Mouse (Mus musculus) kidney, embryonic 16.5 days (tissue): Measurements from ENCODE around the gene Asic3. TPM values are rescaled to one million over a fixed set of nuclear protein-coding genes. Genes with fewer than 3 reads are reported as not detected.
A peak's percentile ranks its signal among the peaks of the same experiment; 100 is the strongest.

Source experiments
- ATAC-seq: fragments of 200-750 bp; cut with Nextera tagmentation; 2 replicates; pipeline ENCODE4 v1.8.0; 2017; ENCODE audit warnings: moderate TSS enrichment; ENCODE audit not compliant: low FRiP score, low TSS enrichment
- H3K27ac ChIP-seq: fragments of 300-500 bp; sonication (generic); 2 replicates; pipeline ENCODE4 v1.5.1; 2014; ENCODE audit warnings: low read length
- H3K27me3 ChIP-seq: fragments of 300-500 bp; sonication (generic); 2 replicates; pipeline ENCODE4 v1.6.1; 2014; ENCODE audit warnings: low read length, control low read depth, mixed read lengths; ENCODE audit not compliant: insufficient read depth
- H3K36me3 ChIP-seq: fragments of 300-500 bp; sonication (generic); 2 replicates; pipeline ENCODE4 v1.6.1; 2014; ENCODE audit warnings: low read length, control low read depth, mixed read lengths; ENCODE audit not compliant: insufficient read depth
- H3K4me1 ChIP-seq: fragments of 300-500 bp; sonication (generic); 2 replicates; pipeline ENCODE4 v1.6.1; 2014; ENCODE audit warnings: low read length, control low read depth, mixed read lengths; ENCODE audit not compliant: insufficient read depth
- H3K4me2 ChIP-seq: fragments of 300-500 bp; sonication (generic); replicated peaks from 2 replicates; pipeline ENCODE4 v1.6.1; 2014; ENCODE audit warnings: low read depth, low read length
- H3K4me3 ChIP-seq: fragments of 300-500 bp; sonication (generic); 2 replicates; pipeline ENCODE4 v1.5.1; 2014; ENCODE audit warnings: mild to moderate bottlenecking, low read length
- H3K9ac ChIP-seq: fragments of 300-500 bp; sonication (generic); replicated peaks from 2 replicates; pipeline ENCODE4 v1.6.1; 2014; ENCODE audit warnings: low read length
- H3K9me3 ChIP-seq: fragments of 300-500 bp; sonication (generic); 2 replicates; pipeline ENCODE4 v1.6.1; 2016; ENCODE audit warnings: low read length, control low read depth
- WGBS: fragments of 180-500 bp; shearing (Covaris S2); extraction: QIAGEN DNeasy Blood & Tissue Kit; methylation state at CpG from one replicate; pipeline ENCODE4 v1.1.7; 2014; 5-methylcytosine and 5-hydroxymethylcytosine counted together
- polyA plus RNA-seq: library from polyadenylated mRNA; unstranded; fragments of >200 nt; fragmentation: Nextera tagmentation; extraction: Ambion mirVana; gene quantifications from 2 replicates; pipeline ENCODE4 v1.2.1, GENCODE M21; 2015

Gene Asic3
- polyA plus RNA-seq, 1 experiment from 2014 or later: 0.40 TPM

DNA sequence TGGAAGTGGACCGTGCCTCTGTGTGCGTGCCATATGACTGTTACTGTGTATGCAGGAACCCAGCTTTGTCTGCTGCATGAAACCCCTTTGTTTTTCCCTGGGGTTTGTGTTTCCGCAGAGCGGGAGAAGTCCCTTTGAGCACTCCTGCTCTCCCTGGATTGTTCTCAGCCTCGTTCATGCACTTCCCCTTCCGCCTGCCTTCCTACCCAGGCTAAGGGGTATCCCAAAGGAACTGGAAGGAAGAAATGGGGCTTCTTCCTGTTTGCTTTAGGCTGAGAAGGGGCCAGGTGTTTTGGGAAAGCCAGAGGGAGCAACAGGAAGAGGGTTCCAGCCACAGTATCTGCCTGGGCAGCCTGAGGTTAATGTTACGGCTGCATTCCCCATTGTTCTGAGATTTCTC lies 42.4 kb downstream of the Asic3 start:
- Histone ChIP-seq H3K9ac (no peak overlapping the region), H3K27me3 (no peaks in the 10 kb centered on the region), H3K4me1 (peaks cover 40% of the 10 kb centered on the region), H3K9me3 (no peaks in the 10 kb centered on the region), H3K36me3 (no peaks in the 10 kb centered on the region), H3K27ac (peak overlapping the region; percentile 73), H3K4me2 (peak overlapping the region; percentile 29), H3K4me3 (no peak overlapping the region)
- no peak for ATAC-seq
- WGBS: 60% methylated on average over 7 of the region's 7 CpGs

GRCm38 (mm10) chr5:24466762-24467161 lies 53.6 kb downstream of the Asic3 start:
- Histone ChIP-seq H3K4me1 (no peaks in the 10 kb centered on the region), H3K4me3 (no peak overlapping the region), H3K9me3 (no peaks in the 10 kb centered on the region), H3K9ac (no peak overlapping the region), H3K27me3 (no peaks in the 10 kb centered on the region), H3K36me3 (no peaks in the 10 kb centered on the region; the same call in 1 of the 2 replicates), H3K4me2 (no peak overlapping the region), H3K27ac (no peak overlapping the region)
- 69% methylated on average over 12 of the region's 12 CpGs for WGBS
- ATAC-seq: no peak

Other genes with a start within 250 kb of the Asic3 start
- 12.3 and 15.8 TPM in 2 replicates for gene Nupl2, start 248.4 kb upstream of the Asic3 start, polyA plus RNA-seq
- gene Kcnh2, start 61.8 kb upstream of the Asic3 start, polyA plus RNA-seq: 5.9 and 6.5 TPM in 2 replicates
- 19.7 and 20.3 TPM in 2 replicates for gene Nos3, start 48.6 kb upstream of the Asic3 start, polyA plus RNA-seq
- 1.0 and 1.7 TPM in 2 replicates for gene Atg9b, start 21.2 kb upstream of the Asic3 start, polyA plus RNA-seq
- gene Abcb8, start 19.7 kb upstream of the Asic3 start, polyA plus RNA-seq: 76.1 and 80.3 TPM in 2 replicates
- gene Cdk5, start 10.1 kb downstream of the Asic3 start, polyA plus RNA-seq: 51.1 and 51.5 TPM in 2 replicates
- gene Slc4a2, start 10.4 kb downstream of the Asic3 start, polyA plus RNA-seq: 52.5 and 53.8 TPM in 2 replicates
- 143 and 147 TPM in 2 replicates for gene Fastk, start 31.9 kb downstream of the Asic3 start, polyA plus RNA-seq
- 29.4 and 32.8 TPM in 2 replicates for gene Tmub1, start 34.5 kb downstream of the Asic3 start, polyA plus RNA-seq
- gene Agap3, start 38.8 kb downstream of the Asic3 start, polyA plus RNA-seq: 15.0 and 21.0 TPM in 2 replicates
- 0.08 TPM in 1 of 2 replicates, not detected in the other for gene Gbx1, start 113.8 kb downstream of the Asic3 start, polyA plus RNA-seq
- gene Asb10, start 127.6 kb downstream of the Asic3 start, polyA plus RNA-seq: 0.42 and 0.71 TPM in 2 replicates
- 0.16 and 0.41 TPM in 2 replicates for gene 4931409K22Rik, start 143.4 kb downstream of the Asic3 start, polyA plus RNA-seq
- gene Abcf2, start 164.1 kb downstream of the Asic3 start, polyA plus RNA-seq: 118 TPM in 2 replicates
- 27.1 and 28.3 TPM in 2 replicates for gene Chpf2, start 173.3 kb downstream of the Asic3 start, polyA plus RNA-seq
- gene Smarcd3, start 211.0 kb downstream of the Asic3 start, polyA plus RNA-seq: 24.5 and 25.0 TPM in 2 replicates